Mouse (Mus musculus): ENCODE measurements around the gene Gpr146. TPM values are rescaled to one million over a fixed set of nuclear protein-coding genes. Genes with fewer than 3 reads are reported as not detected.
A peak's percentile ranks its signal among the peaks of the same experiment; 100 is the strongest.

The Gpr146 gene
- polyA plus RNA-seq, 1 experiment from 2014 or later, result 1.9 TPM

DNA sequence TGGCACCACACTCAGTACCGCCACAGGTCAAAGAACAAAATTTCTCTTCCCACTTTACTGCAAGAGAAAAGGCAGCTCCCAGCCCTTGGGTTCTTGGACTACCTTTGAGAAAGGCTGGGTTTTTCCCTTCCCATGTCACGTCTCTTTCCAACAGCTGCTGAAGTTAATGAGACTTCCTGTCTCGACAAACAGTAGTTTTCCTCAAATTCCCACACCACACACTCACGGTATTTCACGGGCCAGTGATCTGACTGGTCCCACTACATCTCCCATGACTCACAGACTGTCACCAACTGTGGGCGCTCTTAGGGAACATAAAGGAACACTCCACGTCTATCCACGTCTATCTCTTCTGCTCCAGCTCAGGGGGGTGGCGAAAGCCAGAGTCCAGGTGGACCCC is 47.7 kb downstream of the Gpr146 start:
- no peaks in the 10 kb centered on the region for H3K27me3 ChIP-seq
- peaks cover 5% of the 10 kb centered on the region; the same call in 1 of the 2 replicates for H3K36me3 ChIP-seq
- peaks cover 9% of the 10 kb centered on the region for H3K4me1 ChIP-seq
- H3K9me3 ChIP-seq, result no peaks in the 10 kb centered on the region
- H3K4me3 ChIP-seq, result no peak overlapping the region
- WGBS, result 73% methylated on average over 9 of the region's 9 CpGs
- H3K9ac ChIP-seq, result no peak overlapping the region
- H3K27ac ChIP-seq, result no peak overlapping the region
- no peak for ATAC-seq (ENCODE audit: insufficient number of reproducible peaks, insufficient read depth, low FRiP score, low TSS enrichment)
- no peak overlapping the region for H3K4me2 ChIP-seq (replicated peaks)

DNA sequence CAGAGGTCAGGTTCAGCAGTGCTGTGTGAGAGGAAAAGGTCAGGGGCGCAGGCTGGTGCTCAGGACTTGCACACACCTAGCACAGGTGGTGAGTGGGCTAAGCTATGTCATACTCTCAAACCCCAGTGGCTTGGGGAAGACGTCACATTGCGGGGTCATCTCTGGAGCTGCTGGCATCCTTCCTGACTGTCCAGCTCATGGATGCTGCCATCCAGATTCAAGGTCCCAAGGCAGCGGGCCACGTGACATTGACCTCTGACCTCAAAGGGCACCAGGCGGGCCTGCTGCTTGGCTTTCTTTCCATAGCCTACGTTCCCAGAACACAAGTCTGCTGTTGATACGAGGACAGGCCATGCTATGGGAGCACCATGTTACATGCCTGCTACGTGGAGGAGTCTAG is 49.5 kb downstream of the Gpr146 start:
- H3K36me3 ChIP-seq, result peaks cover 5% of the 10 kb centered on the region; the same call in 1 of the 2 replicates
- H3K4me1 ChIP-seq, result peaks cover 12% of the 10 kb centered on the region
- H3K9me3 ChIP-seq, result no peaks in the 10 kb centered on the region
- 83% methylated on average over 9 of the region's 9 CpGs for WGBS
- no peak overlapping the region for H3K9ac ChIP-seq
- no peak overlapping the region for H3K4me2 ChIP-seq (replicated peaks)
- H3K4me3 ChIP-seq, result no peak overlapping the region
- no peaks in the 10 kb centered on the region for H3K27me3 ChIP-seq
- H3K27ac ChIP-seq, result no peak overlapping the region
- ATAC-seq (ENCODE audit: insufficient number of reproducible peaks, insufficient read depth, low FRiP score, low TSS enrichment), result no peak

DNA sequence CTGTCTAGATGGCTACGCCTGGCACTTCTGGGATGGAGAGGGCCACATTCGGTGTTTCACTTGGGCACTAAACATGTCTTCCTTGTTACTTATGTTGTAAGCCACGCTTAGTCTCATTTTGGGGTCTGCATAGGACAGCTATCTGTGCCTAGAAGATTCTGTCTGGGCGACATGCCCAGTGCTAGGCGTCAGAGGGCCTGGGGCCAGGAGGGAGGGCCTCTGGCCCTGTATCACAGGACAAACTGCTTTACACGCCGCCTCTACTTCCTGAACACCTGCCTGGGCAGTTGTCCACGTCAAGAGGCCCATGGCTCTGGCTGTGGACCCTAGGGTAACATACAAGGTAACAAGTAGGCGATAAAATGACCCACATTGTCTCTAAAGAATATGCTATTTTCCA is 50.5 kb downstream of the Gpr146 start:
- H3K4me3 ChIP-seq, result no peak overlapping the region
- no peaks in the 10 kb centered on the region for H3K9me3 ChIP-seq
- H3K4me1 ChIP-seq, result peaks cover 12% of the 10 kb centered on the region
- no peaks in the 10 kb centered on the region for H3K27me3 ChIP-seq
- 89% methylated on average over 9 of the region's 9 CpGs for WGBS
- H3K9ac ChIP-seq, result no peak overlapping the region
- no peak for ATAC-seq (ENCODE audit: insufficient number of reproducible peaks, insufficient read depth, low FRiP score, low TSS enrichment)
- H3K4me2 ChIP-seq (replicated peaks), result no peak overlapping the region
- H3K27ac ChIP-seq, result no peak overlapping the region
- peaks cover 5% of the 10 kb centered on the region; the same call in 1 of the 2 replicates for H3K36me3 ChIP-seq

DNA sequence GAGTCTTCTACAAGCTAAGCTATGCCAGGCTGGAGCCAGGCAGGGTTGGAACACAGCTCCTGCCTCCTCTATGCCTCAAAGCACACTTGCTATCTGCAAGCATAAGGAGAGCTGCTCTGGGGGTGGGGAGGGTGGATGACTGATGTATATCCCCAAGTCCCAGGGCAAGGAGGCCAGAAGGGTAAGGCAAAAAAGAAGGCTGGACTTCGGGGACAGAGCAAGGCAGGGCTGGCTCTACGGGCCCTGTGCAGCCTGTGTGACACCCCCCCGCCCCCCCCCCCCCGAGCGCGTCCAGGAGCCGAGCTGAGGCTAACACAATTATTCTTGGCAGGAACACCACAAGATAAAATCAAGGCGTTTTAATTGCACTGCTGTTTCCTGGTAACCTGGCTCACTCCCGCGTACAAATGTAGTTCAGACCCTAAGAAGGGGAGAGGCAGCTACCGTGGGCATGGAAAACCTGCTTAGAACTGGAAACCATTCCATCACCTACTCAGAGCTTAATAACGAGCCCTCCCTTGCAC is 52.4 kb downstream of the Gpr146 start:
- H3K27ac ChIP-seq, result no peak overlapping the region
- no peak overlapping the region for H3K9ac ChIP-seq
- H3K36me3 ChIP-seq, result peaks cover 5% of the 10 kb centered on the region; the same call in 1 of the 2 replicates
- H3K4me2 ChIP-seq (replicated peaks), result no peak overlapping the region
- H3K4me3 ChIP-seq, result no peak overlapping the region
- 39% methylated on average over 12 of the region's 12 CpGs for WGBS
- no peaks in the 10 kb centered on the region for H3K9me3 ChIP-seq
- ATAC-seq (ENCODE audit: insufficient number of reproducible peaks, insufficient read depth, low FRiP score, low TSS enrichment), result no peak
- H3K27me3 ChIP-seq, result no peaks in the 10 kb centered on the region
- H3K4me1 ChIP-seq, result peaks cover 15% of the 10 kb centered on the region

GRCm38 (mm10) chr5:139432333-139432732 is 54.8 kb downstream of the Gpr146 start:
- Histone ChIP-seq H3K36me3 (no peaks in the 10 kb centered on the region), H3K9me3 (no peaks in the 10 kb centered on the region), H3K27me3 (no peaks in the 10 kb centered on the region), H3K4me1 (peaks cover 21% of the 10 kb centered on the region), H3K27ac (no peak overlapping the region), H3K4me2 (replicated peaks) (no peak overlapping the region), H3K9ac (no peak overlapping the region), H3K4me3 (no peak overlapping the region)
- WGBS, result 61% methylated on average over 6 of the region's 6 CpGs
- no peak for ATAC-seq (ENCODE audit: insufficient number of reproducible peaks, insufficient read depth, low FRiP score, low TSS enrichment)

DNA sequence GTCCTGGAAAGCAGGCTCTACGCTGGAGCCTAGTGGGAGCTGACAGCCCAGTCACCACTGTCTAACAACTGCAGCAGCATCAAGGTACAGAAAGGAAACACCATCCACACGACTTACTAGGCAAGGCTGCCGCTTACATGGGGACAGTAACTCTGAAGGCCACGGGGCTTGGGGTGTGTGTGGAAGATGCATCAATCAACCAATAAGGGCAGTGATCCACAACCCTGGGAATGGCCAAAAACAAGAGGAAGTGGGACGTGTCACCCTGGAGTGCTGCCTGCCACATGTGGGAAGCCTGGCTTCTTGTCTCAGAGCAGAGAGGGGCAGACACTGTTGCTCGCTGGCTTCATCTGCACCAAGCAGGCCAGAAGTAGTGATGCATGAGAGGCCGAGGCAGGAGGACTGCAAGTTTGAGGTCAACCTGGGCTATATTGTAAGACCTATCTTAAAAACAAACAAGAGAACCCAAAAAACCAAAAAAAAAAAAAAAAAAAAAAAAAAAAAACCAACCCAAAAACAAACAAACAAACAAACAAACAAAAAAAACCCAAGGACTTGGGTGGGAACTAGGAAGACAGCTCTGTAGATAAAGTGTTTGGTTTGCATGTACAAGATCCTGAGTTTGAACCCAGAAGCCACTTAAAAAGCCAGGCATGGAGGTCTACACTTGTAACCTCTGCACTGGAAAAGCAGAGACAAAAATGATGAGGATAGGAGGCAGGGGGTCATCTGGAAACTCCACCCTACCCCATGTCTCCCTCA is 55.4 kb downstream of the Gpr146 start:
- H3K9ac ChIP-seq, result no peak overlapping the region
- 66% methylated on average over 7 of the region's 7 CpGs for WGBS

GRCm38 (mm10) chr5:139433842-139434568 is 56.5 kb downstream of the Gpr146 start:
- Histone ChIP-seq H3K36me3 (no peaks in the 10 kb centered on the region), H3K27me3 (no peaks in the 10 kb centered on the region), H3K9ac (no peak overlapping the region), H3K9me3 (no peaks in the 10 kb centered on the region), H3K4me2 (replicated peaks) (no peak overlapping the region), H3K27ac (no peak overlapping the region), H3K4me3 (no peak overlapping the region), H3K4me1 (peaks cover 21% of the 10 kb centered on the region)
- 80% methylated on average over 9 of the region's 9 CpGs for WGBS
- ATAC-seq (ENCODE audit: insufficient number of reproducible peaks, insufficient read depth, low FRiP score, low TSS enrichment), result no peak

More for the DNA sequence above, 55.4 kb downstream of the Gpr146 start:
- H3K27me3 ChIP-seq, result no peaks in the 10 kb centered on the region
- H3K27ac ChIP-seq, result no peak overlapping the region
- no peak overlapping the region for H3K4me2 ChIP-seq (replicated peaks)
- no peaks in the 10 kb centered on the region for H3K9me3 ChIP-seq
- no peaks in the 10 kb centered on the region for H3K36me3 ChIP-seq
- H3K4me1 ChIP-seq, result peaks cover 21% of the 10 kb centered on the region
- no peak for ATAC-seq (ENCODE audit: insufficient number of reproducible peaks, insufficient read depth, low FRiP score, low TSS enrichment)
- no peak overlapping the region for H3K4me3 ChIP-seq

GRCm38 (mm10) chr5:139434940-139435339 is 57.4 kb downstream of the Gpr146 start:
- peaks cover 15% of the 10 kb centered on the region for H3K4me1 ChIP-seq
- H3K36me3 ChIP-seq, result no peaks in the 10 kb centered on the region
- H3K27ac ChIP-seq, result no peak overlapping the region
- H3K9me3 ChIP-seq, result no peaks in the 10 kb centered on the region
- 66% methylated on average over 8 of the region's 8 CpGs for WGBS
- 0 out of 2 replicates have a peak overlapping the region, but pooled peaks have one; percentile 1 for H3K9ac ChIP-seq
- ATAC-seq (ENCODE audit: insufficient number of reproducible peaks, insufficient read depth, low FRiP score, low TSS enrichment), result no peak
- no peak overlapping the region for H3K4me2 ChIP-seq (replicated peaks)
- no peaks in the 10 kb centered on the region for H3K27me3 ChIP-seq
- no peak overlapping the region for H3K4me3 ChIP-seq

DNA sequence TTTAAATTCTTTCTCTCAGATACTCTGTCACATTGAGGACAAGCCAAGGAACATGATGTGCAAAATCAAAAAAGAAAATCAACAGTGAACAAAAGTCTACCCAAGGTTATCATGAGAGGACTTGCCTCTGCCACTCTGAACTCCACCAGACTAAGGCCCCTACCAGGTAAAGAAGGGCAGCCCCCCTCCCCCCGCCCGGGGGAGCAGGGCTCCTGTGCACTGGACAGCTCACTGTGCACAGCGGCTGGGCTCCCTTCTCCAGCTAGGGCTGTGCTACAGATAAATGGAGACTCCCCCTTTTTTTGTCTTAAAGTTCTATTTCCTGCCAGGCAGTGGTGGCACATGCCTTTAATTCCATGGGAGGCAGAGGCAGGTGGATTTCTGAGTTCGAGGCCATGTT is 60.3 kb downstream of the Gpr146 start:
- H3K27me3 ChIP-seq, result no peaks in the 10 kb centered on the region
- H3K4me1 ChIP-seq, result peaks cover 9% of the 10 kb centered on the region; the same call in 1 of the 2 replicates
- no peaks in the 10 kb centered on the region for H3K9me3 ChIP-seq
- WGBS, result 98% methylated on average over 4 of the region's 4 CpGs
- no peak overlapping the region for H3K27ac ChIP-seq
- H3K9ac ChIP-seq, result no peak overlapping the region
- no peak overlapping the region for H3K4me2 ChIP-seq (replicated peaks)
- H3K4me3 ChIP-seq, result no peak overlapping the region
- H3K36me3 ChIP-seq, result no peaks in the 10 kb centered on the region
- no peak for ATAC-seq (ENCODE audit: insufficient number of reproducible peaks, insufficient read depth, low FRiP score, low TSS enrichment)

DNA sequence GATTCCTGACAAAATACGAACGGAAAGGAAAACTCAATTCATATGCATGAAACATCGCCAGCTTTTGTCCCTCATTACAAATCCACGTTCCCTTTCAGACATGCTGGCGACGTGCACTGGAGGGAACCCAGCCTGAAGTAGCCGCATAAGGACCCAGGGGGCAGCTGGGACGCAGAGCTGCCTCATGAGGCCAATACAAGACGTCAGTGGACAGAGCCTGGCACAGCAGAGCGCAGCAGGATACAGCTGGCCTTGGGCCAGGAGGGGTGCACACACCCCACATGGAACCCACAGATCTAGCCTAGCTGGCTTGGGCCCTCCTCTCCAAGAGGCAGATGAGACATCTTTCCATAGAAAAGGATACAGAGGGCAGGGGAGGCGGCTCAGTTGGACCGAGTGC is 60.9 kb downstream of the Gpr146 start:
- Histone ChIP-seq H3K4me2 (replicated peaks) (no peak overlapping the region), H3K9me3 (no peaks in the 10 kb centered on the region), H3K27me3 (no peaks in the 10 kb centered on the region), H3K4me3 (no peak overlapping the region), H3K36me3 (no peaks in the 10 kb centered on the region), H3K27ac (no peak overlapping the region; the same call in 1 of the 2 replicates), H3K4me1 (peaks cover 9% of the 10 kb centered on the region; the same call in 1 of the 2 replicates), H3K9ac (no peak overlapping the region)
- ATAC-seq (ENCODE audit: insufficient number of reproducible peaks, insufficient read depth, low FRiP score, low TSS enrichment), result no peak
- WGBS, result 91% methylated on average over 12 of the region's 12 CpGs

DNA sequence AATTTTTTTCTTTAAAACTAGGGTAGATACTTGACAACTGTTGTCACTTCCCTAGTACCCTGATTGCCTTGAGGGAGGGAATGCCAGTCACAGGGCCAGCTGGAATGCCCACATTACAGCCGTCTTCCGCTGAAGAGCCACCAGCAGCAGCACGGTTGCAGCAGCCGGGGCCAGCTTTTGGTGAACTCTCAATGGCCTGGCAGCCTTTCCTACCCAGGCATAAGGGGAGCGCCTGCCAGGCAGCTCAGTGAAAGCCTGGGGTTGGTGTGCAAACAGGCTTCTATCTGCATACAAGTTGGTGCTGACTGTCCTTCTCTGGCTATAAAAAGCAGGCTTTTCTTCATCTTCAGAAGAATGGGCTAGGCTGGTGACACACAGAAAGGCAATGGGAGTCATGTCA is 63.0 kb downstream of the Gpr146 start:
- no peak for ATAC-seq (ENCODE audit: insufficient number of reproducible peaks, insufficient read depth, low FRiP score, low TSS enrichment)
- Histone ChIP-seq H3K9me3 (no peaks in the 10 kb centered on the region), H3K27ac (no peak overlapping the region), H3K4me3 (no peak overlapping the region), H3K9ac (no peak overlapping the region), H3K4me2 (replicated peaks) (no peak overlapping the region), H3K4me1 (0 out of 2 replicates have a peak, but pooled peaks cover under 1% of the 10 kb centered on the region), H3K36me3 (no peaks in the 10 kb centered on the region), H3K27me3 (no peaks in the 10 kb centered on the region)
- 89% methylated on average over 5 of the region's 5 CpGs for WGBS
